Mouse (Mus musculus) gastrocnemius, postnatal 25 days (tissue): ENCODE measurements around the gene Aagab. TPM values are rescaled to one million over a fixed set of nuclear protein-coding genes. Genes with fewer than 3 reads are reported as not detected.

Experiments
- DNase-seq: peaks from one replicate; pipeline ENCODE4 v3.0.0; 2022
- total RNA-seq, 2 experiments: library from RNA; stranded (reverse); gene quantifications; 1 replicate in 1 of 2; 2 replicates in 1 of 2; pipeline ENCODE4 v1.2.3; 2021

Aagab gene
- total RNA-seq, 2 experiments from 2014 or later = 10.1 to 12.4 TPM

DNA sequence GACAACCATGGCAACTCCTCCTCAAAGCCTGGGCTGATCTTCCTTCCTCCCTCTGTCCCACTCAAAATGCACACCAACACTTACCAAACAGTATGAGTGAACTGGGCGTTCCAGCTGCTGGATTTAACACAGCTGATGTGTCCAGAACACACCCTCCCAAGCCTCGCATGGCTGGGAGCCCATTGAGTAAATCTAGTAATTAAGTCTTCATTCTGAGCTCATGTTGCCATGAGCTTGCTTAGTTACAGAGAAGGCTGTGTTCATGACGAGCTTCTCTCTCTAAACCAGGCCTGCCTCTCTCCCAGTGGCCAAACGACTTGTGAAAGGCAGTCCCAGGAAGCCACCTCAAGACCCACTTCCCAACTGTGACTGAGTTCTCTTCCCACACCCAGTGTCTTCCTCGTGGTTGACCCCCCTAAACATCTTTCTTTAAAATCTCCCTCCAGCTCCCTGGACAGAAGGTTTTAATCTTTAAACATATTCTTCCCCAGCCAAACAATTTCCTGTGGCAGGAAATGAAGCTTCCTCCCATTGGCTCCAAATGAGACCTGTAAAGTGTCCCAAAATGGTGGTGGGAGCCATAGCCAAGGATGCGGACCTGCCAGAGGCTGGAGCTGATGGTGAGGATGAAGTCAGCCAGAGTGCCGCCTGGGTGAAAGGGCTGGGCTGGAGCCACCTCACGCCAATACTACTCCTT, 70.5 kb downstream of the Aagab start:
- peak; percentile 72 for DNase-seq

DNA sequence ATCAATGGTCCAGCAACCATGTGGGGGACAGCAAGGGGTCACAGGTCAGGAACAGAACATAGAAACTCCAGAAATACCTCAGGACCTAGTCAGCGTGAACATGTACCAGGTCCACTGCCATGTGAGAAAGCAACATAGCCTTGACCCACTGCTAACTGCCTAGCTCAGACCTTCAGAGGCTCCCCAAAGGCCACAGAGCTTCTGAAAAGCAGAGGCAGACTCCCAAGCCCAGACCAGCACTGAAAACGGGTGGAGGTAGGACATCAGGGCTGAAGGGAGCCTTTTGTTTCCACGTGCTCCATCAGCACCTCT, 71.0 kb downstream of the Aagab start:
- no peak for DNase-seq

DNA sequence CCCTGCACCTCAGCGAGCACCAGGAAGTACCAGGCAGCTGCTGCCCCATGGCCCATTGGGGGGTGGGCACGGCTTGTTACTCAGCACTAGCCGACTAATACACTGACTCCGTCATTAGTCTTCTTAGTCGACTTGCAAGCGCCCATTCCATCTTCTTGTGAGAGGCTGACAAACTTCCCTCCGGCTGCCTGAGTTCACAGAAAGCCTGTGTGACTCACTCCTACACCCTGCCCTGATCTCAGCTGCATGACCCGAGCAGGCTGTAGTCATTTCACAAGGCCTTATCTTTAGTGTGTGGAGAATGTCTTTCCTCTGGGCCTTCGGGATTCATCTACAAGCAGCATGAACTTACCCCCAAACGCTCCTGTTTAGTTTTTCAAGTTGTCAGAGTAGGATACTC, 72.2 kb downstream of the Aagab start:
- DNase-seq = no peak

DNA sequence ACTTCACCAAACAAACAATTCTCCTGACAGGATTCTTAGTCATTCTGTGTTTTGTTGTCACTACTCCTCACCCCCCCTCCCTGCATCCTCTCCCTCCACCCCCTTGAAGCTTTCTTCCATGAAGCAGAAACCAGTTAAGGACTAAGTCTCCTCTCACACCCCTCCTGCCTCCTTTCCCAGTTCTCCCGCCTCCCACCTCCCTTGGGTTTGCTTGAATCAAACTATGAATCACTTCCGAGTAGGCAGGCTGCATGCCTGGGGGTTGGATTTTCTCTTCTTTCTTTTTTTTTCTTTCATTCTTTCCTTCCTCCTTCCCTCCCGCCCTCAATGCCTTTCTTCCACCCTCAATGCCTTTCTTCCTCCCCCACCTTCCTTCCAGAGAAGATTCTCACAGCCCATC, 75.2 kb downstream of the Aagab start:
- no peak for DNase-seq

DNA sequence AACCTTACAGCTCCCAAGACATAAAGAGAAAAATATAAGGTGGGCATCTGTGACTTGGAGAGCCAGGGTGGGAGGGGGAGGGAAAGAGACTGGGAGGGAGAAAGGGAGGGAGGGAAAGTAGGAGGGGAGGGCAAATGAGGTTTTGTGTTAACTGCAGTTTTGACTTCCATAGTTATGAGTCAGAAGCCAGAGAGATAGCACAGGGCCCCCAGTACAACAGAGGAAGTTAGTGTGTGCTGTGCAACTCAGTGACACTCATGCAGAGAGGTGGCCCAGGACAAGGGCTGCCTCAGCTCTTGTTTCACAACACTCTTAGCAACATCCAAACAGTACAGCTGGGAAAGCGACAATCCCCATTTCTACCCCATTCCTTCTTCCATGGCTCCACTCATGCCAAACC, 75.6 kb downstream of the Aagab start:
- no peak for DNase-seq

DNA sequence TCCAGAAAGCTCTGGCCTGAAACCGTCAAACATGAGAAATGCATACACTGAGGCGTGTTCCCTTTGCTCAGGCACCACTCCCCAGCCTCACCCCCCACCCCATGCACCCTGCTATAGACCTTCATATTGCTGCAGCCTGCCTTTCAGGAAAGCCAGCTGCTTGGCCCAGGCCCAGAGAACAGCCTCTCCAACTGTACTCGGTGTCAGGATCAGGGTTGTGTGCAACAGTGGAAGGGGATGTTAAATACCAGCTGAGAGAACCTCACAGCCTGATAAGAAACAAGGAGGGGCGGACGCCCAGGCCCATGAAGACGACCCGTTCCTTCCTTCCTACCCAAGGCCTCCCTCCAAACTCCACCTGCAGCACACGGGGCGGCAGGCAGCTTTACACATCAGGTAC, 79.8 kb downstream of the Aagab start:
- no peak for DNase-seq

DNA sequence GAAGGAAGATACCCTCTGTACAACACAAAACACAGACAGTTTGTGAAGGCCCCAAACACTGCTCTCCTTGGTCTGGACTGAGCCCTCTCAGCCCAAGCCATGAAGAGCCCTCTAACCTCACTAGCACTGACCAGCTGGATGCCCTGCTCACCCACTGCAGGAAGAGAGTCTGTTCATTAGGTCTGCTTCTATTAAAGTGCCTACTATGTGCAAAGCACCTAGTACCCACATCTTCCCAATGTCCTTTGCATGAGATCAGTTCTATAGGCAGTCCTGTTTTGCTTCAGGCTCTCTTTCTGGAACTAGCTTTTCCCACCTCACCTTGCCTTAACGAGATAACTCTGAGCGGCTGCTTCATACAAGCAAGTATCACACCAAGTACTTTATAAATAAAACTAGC, 80.5 kb downstream of the Aagab start:
- DNase-seq = no peak

DNA sequence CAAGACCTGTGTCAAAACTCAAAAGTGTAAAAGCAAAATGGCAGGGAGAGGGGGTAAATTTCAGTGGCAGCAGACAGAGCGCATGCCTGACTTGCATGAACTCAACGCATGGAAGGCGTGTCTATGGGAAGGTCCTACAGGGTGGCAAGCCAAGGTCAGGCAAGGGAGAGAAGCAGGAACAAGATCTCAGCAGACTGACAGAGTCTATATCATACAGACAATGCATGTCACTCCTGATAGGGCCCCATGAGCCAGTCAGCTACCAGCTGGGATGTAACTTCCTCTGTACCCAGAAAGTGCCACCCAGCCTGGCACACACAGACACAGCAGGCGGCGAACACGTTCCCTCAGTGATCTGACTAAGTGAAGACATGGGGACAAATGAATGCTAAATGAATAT, 81.8 kb downstream of the Aagab start:
- DNase-seq = no peak

DNA sequence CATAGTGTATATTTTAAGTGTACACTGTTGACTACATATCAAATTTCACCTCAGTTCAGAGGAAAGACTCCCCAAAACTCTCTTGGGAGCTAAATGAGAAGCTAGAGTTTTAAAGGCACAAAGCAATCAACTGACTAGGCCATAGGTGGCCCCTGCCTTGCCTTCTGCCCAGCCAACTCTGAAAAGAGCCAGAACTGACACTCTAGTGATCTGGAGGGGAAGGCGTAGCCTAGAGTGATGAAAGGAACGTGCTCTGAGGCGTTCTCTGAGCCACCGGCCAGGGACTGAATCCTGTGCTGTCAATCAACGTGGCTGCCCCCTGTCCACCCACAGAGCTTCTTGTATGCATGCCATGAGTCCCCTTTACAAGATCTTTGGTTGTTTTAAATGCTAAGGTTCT, 82.9 kb downstream of the Aagab start:
- DNase-seq = no peak

DNA sequence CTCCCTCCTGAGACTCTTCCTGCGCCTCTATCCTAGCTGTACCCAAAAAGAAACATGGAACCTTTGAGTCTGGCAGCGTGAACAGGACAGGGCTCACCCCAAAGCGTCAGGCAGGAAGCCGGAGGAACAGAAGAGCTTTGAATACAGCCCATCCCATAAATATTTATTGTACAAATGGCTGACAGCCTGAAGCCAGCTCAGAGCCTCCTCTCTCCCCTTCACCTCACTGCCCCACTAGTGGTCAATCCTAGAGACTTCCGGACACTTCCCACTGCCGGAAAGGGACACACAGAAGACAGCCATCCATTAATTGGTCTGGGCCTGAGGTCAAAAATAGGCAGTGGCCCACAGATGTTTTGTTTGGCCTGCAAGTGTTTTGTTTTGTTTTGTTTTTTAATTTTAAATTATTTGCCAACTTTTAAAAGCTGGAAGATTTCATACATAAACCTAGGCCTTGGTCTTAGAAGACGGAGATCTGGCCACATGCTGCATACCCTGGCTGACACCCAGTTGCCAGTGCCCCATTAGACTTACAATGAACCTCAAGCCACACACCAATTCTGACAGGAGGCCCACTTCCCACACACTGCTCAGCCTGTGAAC, 85.1 kb downstream of the Aagab start:
- no peak for DNase-seq

DNA sequence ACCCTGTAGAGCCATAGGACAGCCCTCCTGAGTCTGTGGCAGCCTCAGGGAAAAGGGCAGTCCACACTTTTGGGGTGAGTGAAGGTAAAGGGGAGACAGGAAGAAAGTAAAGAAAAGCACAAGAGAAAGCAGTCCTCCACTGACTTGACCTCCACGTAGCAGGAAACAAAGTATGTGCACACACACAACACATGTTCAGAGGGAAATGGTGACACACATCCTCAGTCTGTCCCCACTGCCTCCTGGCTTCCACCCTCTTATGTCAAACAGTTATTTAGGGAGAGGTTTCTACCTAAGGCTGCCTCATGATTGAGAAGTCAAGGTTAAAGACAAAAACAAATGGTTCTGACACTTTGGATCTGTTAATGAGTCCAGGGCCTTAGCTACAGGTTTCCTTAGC, 88.1 kb downstream of the Aagab start:
- DNase-seq = no peak

DNA sequence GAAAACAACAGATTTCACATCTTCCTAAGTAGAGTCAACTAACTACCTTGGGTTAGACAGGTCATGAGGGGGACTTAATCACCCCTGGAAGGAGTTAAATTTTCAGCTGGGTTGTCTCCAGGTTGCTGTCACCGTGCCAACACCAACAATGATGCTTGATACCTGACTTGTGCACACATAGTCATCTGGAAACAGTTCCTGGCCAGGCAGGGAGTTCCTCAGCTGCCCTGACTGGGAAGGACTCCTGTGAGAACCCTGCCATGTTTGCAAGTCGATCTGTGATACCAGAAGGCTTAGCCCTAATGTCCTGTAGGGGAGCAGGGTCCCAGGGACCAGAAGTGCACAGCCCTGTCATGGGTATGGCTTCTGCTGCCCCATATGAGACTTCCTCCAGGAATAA, 89.5 kb downstream of the Aagab start:
- DNase-seq = no peak

Other genes starting within 250 kb of the Aagab start
- gene Map2k5, start 224.8 kb upstream of the Aagab start, total RNA-seq = 10 to 100 TPM; 12.4 to 13.8 TPM
- gene 2300009A05Rik, start 203.4 kb upstream of the Aagab start, total RNA-seq = 10 to 100 TPM; 30.0 to 33.7 TPM
- not detected for gene Iqch, start 167 bp upstream of the Aagab start, total RNA-seq
- 10 to 100 TPM; 42.7 to 67.5 TPM for gene Smad3, start 155.3 kb downstream of the Aagab start, total RNA-seq